In genomic region chr2:118730622-118730915, GRCm38 (mm10) we compare ENCODE assay signal across 9 mouse cellular contexts. TPM values are rescaled to one million over a fixed set of nuclear protein-coding genes. Genes with fewer than 3 reads are reported as not detected.
DNase-seq lines count a peak whose midpoint lies in the region; ATAC-seq and TF ChIP-seq lines count a peak whose summit lies in the region.
"Had no signal": no experiment of that assay in that cellular context is flagged by ENCODE, and none has a peak within 500 bp of the region (broad histone marks: within the 10 kb centered on the region; RNA-seq: fewer than 3 reads in every experiment).

No protein-coding gene starts in this region.

- no peak overlapping the region for H3K4me3 ChIP-seq in neural tube, embryonic 11.5 days (ENCODE audit: low read depth, low read length)
- no peak overlapping the region for H3K4me3 ChIP-seq in kidney, embryonic 16.5 days (ENCODE audit: low read length)
- no peak overlapping the region for H3K4me3 ChIP-seq in lung, adult 2 months (replicated peaks; ENCODE audit: extremely low read depth, low read depth, low read length)
- H3K4me3 ChIP-seq: embryonic facial prominence, embryonic 15.5 days had no signal

- peak; percentile 51 for DNase-seq in neural tube, embryonic 11.5 days (ENCODE audit: low spot score)
- no peak for DNase-seq in neural tube, embryonic 10.5 days (ENCODE audit: extremely low spot score, low spot score)
- peak; percentile 70 to 71 for DNase-seq in adrenal gland, postnatal 4 days (ENCODE audit: low spot score in 2 of 2)
- peak; percentile 50 for DNase-seq in gastrocnemius, postnatal 25 days
- DNase-seq in lung, adult 2 months = peak; percentile 76
- peak; percentile 83 to 90 for DNase-seq in right cerebral cortex, postnatal 10 days (ENCODE audit: low spot score in 2 of 2)

- no peak overlapping the region for H3K9ac ChIP-seq in neural tube, embryonic 11.5 days (ENCODE audit: low read length)
- H3K9ac ChIP-seq in kidney, embryonic 16.5 days (replicated peaks; ENCODE audit: low read length) = no peak overlapping the region
- H3K9ac ChIP-seq: embryonic facial prominence, embryonic 15.5 days had no signal

- WGBS in neural tube, embryonic 11.5 days = 5% methylated on average over 3 of the region's 3 CpGs
- 4% methylated on average over 3 of the region's 3 CpGs for WGBS in kidney, embryonic 16.5 days
- 13% methylated on average over 3 of the region's 3 CpGs for WGBS in lung, adult 2 months

- no peaks in the 10 kb centered on the region for H3K36me3 ChIP-seq in neural tube, embryonic 11.5 days (ENCODE audit: control insufficient read depth, insufficient read depth, low read length)
- H3K36me3 ChIP-seq in kidney, embryonic 16.5 days (ENCODE audit: insufficient read depth, low read length) = no peaks in the 10 kb centered on the region
- H3K36me3 ChIP-seq: embryonic facial prominence, embryonic 15.5 days had no signal

- TF ChIP-seq CTCF in lung, adult 2 months (IDR thresholded peaks at IDR 0.05; ENCODE audit: insufficient read depth, low read length) = peak; percentile 75

- no peak for TF ChIP-seq POLR2A in lung, adult 2 months (IDR thresholded peaks at IDR 0.05; ENCODE audit: borderline replicate concordance, extremely low read depth, low read depth, low read length)

- no peaks in the 10 kb centered on the region for H3K9me3 ChIP-seq in neural tube, embryonic 11.5 days (ENCODE audit: control insufficient read depth, low read length)
- no peaks in the 10 kb centered on the region for H3K9me3 ChIP-seq in kidney, embryonic 16.5 days (ENCODE audit: low read length)
- H3K9me3 ChIP-seq: embryonic facial prominence, embryonic 15.5 days had no signal

- no peak overlapping the region for H3K4me2 ChIP-seq in neural tube, embryonic 11.5 days (ENCODE audit: low read depth)
- no peak overlapping the region for H3K4me2 ChIP-seq in kidney, embryonic 16.5 days (replicated peaks; ENCODE audit: low read depth, low read length)
- H3K4me2 ChIP-seq: embryonic facial prominence, embryonic 15.5 days had no signal

- ATAC-seq in neural tube, embryonic 11.5 days (ENCODE audit: insufficient read depth, low FRiP score, low TSS enrichment) = no peak
- ATAC-seq in kidney, embryonic 16.5 days (ENCODE audit: low FRiP score, low TSS enrichment) = peak; percentile 25; the same call in 1 of the 2 replicates
- no peak for ATAC-seq in activated CD4-positive, CD25-positive, alpha-beta regulatory T cell, adult 4 months

- H3K27me3 ChIP-seq in neural tube, embryonic 11.5 days (ENCODE audit: control insufficient read depth, insufficient read depth, low read length) = peaks cover 12% of the 10 kb centered on the region; the same call in 1 of the 2 replicates
- peaks cover 8% of the 10 kb centered on the region for H3K27me3 ChIP-seq in kidney, embryonic 16.5 days (ENCODE audit: insufficient read depth, low read length)

- H3K4me1 ChIP-seq in neural tube, embryonic 11.5 days (ENCODE audit: control insufficient read depth, insufficient read depth, low read length) = peaks cover 3% of the 10 kb centered on the region; the same call in 1 of the 2 replicates
- H3K4me1 ChIP-seq in kidney, embryonic 16.5 days (ENCODE audit: insufficient read depth, low read length) = peaks cover 25% of the 10 kb centered on the region
- H3K4me1 ChIP-seq in lung, adult 2 months (ENCODE audit: control insufficient read depth, insufficient read depth, low read length) = peaks cover 6% of the 10 kb centered on the region

- no peak overlapping the region for H3K27ac ChIP-seq in neural tube, embryonic 11.5 days (ENCODE audit: low read depth, low read length)
- no peak overlapping the region for H3K27ac ChIP-seq in kidney, embryonic 16.5 days (ENCODE audit: low read length)
- H3K27ac ChIP-seq: embryonic facial prominence, embryonic 15.5 days had no signal

RNA-seq across cellular contexts. Expression of gene Plcb2, which starts 2.3 kb away (rescaled TPM):
- polyA plus RNA-seq in neural tube, embryonic 11.5 days (2014; fragmentation: Nextera tagmentation; extraction: Ambion mirVana) = 0.24 and 0.39 TPM in 2 replicates
- total RNA-seq in adrenal gland, postnatal 4 days (2021) = 1 to 10 TPM; 2.2 to 2.7 TPM
- under 1 TPM; 0.15 to 0.16 TPM for total RNA-seq in gastrocnemius, postnatal 25 days (2021)
- 1.4 and 1.7 TPM in 2 replicates for polyA plus RNA-seq in kidney, embryonic 16.5 days (2015; fragmentation: Nextera tagmentation; extraction: Ambion mirVana)
- polyA plus RNA-seq in lung, adult 2 months (2012; rRNA removed) = 11.8 and 15.2 TPM in 2 replicates
- 10 to 100 TPM; 17.4 to 20.2 TPM for polyA plus RNA-seq in activated CD4-positive, CD25-positive, alpha-beta regulatory T cell, adult 4 months (2017; shearing (Covaris generic))

RNA-seq across cellular contexts. Expression of gene Inafm2, which starts 15.0 kb away (rescaled TPM):
- polyA plus RNA-seq in neural tube, embryonic 11.5 days (2014; fragmentation: Nextera tagmentation; extraction: Ambion mirVana) = 28.5 and 29.2 TPM in 2 replicates
- total RNA-seq in adrenal gland, postnatal 4 days (2021) = 10 to 100 TPM; 27.8 to 30.8 TPM
- total RNA-seq in gastrocnemius, postnatal 25 days (2021) = 1 to 10 TPM; 3.6 to 4.9 TPM
- polyA plus RNA-seq in kidney, embryonic 16.5 days (2015; fragmentation: Nextera tagmentation; extraction: Ambion mirVana) = 15.2 and 16.3 TPM in 2 replicates
- polyA plus RNA-seq in lung, adult 2 months (2012; rRNA removed) = 18.1 and 23.5 TPM in 2 replicates
- 10 to 100 TPM; 19.8 to 27.2 TPM for polyA plus RNA-seq in activated CD4-positive, CD25-positive, alpha-beta regulatory T cell, adult 4 months (2017; shearing (Covaris generic))

RNA-seq across cellular contexts. Expression of gene Ankrd63, which starts 26.8 kb away (rescaled TPM):
- not detected in 2 replicates for polyA plus RNA-seq in neural tube, embryonic 11.5 days (2014; fragmentation: Nextera tagmentation; extraction: Ambion mirVana)
- total RNA-seq in adrenal gland, postnatal 4 days (2021) = under 1 TPM; 0.20 to 0.59 TPM
- total RNA-seq in gastrocnemius, postnatal 25 days (2021) = not detected
- polyA plus RNA-seq in kidney, embryonic 16.5 days (2015; fragmentation: Nextera tagmentation; extraction: Ambion mirVana) = 0.25 and 0.30 TPM in 2 replicates
- polyA plus RNA-seq in lung, adult 2 months (2012; rRNA removed) = 5.0 and 5.4 TPM in 2 replicates
- not detected for polyA plus RNA-seq in activated CD4-positive, CD25-positive, alpha-beta regulatory T cell, adult 4 months (2017; shearing (Covaris generic))

RNA-seq across cellular contexts. Expression of gene Ccdc9b, which starts 31.9 kb away (rescaled TPM):
- 0.90 and 0.96 TPM in 2 replicates for polyA plus RNA-seq in neural tube, embryonic 11.5 days (2014; fragmentation: Nextera tagmentation; extraction: Ambion mirVana)
- total RNA-seq in adrenal gland, postnatal 4 days (2021) = 1 to 10 TPM; 6.1 to 6.9 TPM
- 10 to 100 TPM; 11.8 to 13.0 TPM for total RNA-seq in gastrocnemius, postnatal 25 days (2021)
- polyA plus RNA-seq in kidney, embryonic 16.5 days (2015; fragmentation: Nextera tagmentation; extraction: Ambion mirVana) = 1.3 and 1.4 TPM in 2 replicates
- 20.8 and 27.6 TPM in 2 replicates for polyA plus RNA-seq in lung, adult 2 months (2012; rRNA removed)
- polyA plus RNA-seq in activated CD4-positive, CD25-positive, alpha-beta regulatory T cell, adult 4 months (2017; shearing (Covaris generic)) = not detected

RNA-seq across cellular contexts. Expression of gene Phgr1, which starts 42.0 kb away (rescaled TPM):
- not detected in 2 replicates for polyA plus RNA-seq in neural tube, embryonic 11.5 days (2014; fragmentation: Nextera tagmentation; extraction: Ambion mirVana)
- not detected for total RNA-seq in adrenal gland, postnatal 4 days (2021)
- total RNA-seq in gastrocnemius, postnatal 25 days (2021) = not detected
- polyA plus RNA-seq in kidney, embryonic 16.5 days (2015; fragmentation: Nextera tagmentation; extraction: Ambion mirVana) = not detected in 2 replicates
- polyA plus RNA-seq in lung, adult 2 months (2012; rRNA removed) = 2.2 and 70.4 TPM in 2 replicates
- not detected for polyA plus RNA-seq in activated CD4-positive, CD25-positive, alpha-beta regulatory T cell, adult 4 months (2017; shearing (Covaris generic))
